Mouse (Mus musculus) erythroblast, embryonic 14.5 days (primary cell): Measurements from ENCODE around the gene Arhgap45.

Experiments used
- GATA1 ChIP-seq: IDR thresholded peaks from 2 replicates; pipeline ENCODE4 v1.6.1; 2012; ENCODE audit warnings: low read length, inconsistent platforms, mixed read lengths
- TAL1 ChIP-seq: IDR thresholded peaks from 3 replicates; pipeline ENCODE4 v1.6.1; 2012; ENCODE audit warnings: low read length, inconsistent platforms, mixed read lengths

GRCm38 (mm10) chr10:80055891-80056290 is 39.4 kb downstream of the Arhgap45 start:
- TF ChIP-seq GATA1 (no peak), TAL1 (no peak)
